Mouse (Mus musculus) heart, adult 2 months (tissue): ENCODE results near the gene Cldn19.

Experiments used
- CTCF ChIP-seq: fragments of 200-600 bp; IDR thresholded peaks from 2 replicates; pipeline ENCODE4 v1.8.1; 2022; ENCODE audit warnings: antibody characterized with exemption, mild to moderate bottlenecking, moderate library complexity
- EP300 ChIP-seq: fragments of 200-500 bp; IDR thresholded peaks from 2 replicates; pipeline ENCODE4 v1.6.1; 2011; ENCODE audit warnings: low read depth, low read length, control low read depth; ENCODE audit not compliant: insufficient read depth
- POLR2A ChIP-seq: fragments of 200-500 bp; IDR thresholded peaks from 2 replicates; pipeline ENCODE4 v1.6.1; 2011; ENCODE audit warnings: mild to moderate bottlenecking, low read depth, low read length, control low read depth; ENCODE audit not compliant: insufficient read depth

GRCm38 (mm10) chr4:119266606-119267005, 11.4 kb downstream of the Cldn19 start:
- TF ChIP-seq CTCF (no peak), EP300 (no peak), POLR2A (no peak)
